Mouse (Mus musculus) kidney, adult 11 months (tissue): ENCODE data around the gene Scmh1.
A peak's percentile ranks its signal among the peaks of the same experiment; 100 is the strongest.

Experiments used
- DNase-seq: peaks from one replicate; pipeline ENCODE4 v3.0.0; 2022

Scmh1 gene

GRCm38 (mm10) chr4:120405806-120406638, 941 bp downstream of the Scmh1 start:
- no peak for DNase-seq

DNA sequence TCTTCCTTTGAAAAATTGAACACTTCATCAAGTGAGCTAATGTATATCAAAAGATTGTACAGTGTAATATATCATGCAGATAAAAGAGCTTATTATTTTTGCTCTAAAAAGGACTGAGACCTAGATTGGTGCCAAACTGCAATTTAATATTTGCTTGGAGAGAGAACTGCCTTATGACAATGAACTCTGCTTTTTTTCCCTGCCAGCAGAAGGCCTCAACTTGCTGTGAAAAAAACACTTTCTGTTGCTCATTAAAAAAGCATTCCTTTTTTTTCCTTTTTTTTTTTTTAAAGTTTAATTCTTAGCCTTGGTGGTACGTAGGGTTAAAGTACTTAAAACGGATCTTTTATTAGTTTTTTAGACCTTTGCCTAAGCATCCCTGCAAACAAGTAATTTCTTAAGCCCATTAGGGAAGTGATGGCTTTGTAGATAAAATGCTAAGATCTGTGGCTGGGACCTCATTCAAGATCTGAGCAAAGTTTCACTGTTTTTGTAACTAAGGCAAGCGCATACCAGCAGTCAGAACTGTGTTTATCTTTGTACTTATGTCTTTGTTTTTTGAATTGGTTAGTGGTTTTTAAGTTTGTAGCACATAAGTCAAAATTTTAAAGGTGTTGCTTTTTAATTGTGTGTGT, 1.7 kb downstream of the Scmh1 start:
- no peak for DNase-seq

- no peak for DNase-seq
These were observed 13.0 kb downstream of the Scmh1 start for GRCm38 (mm10) chr4:120418053-120418452.

DNA sequence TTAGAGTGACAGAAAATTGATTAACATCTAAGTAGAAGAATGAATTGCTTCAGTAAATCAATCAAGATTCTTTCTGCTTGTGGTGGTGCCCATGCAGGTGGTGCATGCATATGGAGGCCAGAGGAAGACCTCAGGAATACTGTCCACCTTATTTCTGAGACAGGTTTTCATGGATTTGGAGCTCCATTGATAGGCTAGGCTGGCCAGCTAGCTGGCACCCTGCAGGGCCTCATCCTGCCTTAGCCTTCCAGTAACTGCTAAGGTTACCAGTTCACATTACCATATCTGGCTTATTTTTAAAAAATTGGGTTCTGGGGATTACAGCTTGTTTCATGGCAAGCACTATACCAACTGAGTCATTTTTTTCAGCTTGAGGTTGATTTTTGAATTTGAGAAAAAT, 15.1 kb downstream of the Scmh1 start:
- DNase-seq: no peak

GRCm38 (mm10) chr4:120420685-120421084, 15.6 kb downstream of the Scmh1 start:
- peak; percentile 53 for DNase-seq

DNA sequence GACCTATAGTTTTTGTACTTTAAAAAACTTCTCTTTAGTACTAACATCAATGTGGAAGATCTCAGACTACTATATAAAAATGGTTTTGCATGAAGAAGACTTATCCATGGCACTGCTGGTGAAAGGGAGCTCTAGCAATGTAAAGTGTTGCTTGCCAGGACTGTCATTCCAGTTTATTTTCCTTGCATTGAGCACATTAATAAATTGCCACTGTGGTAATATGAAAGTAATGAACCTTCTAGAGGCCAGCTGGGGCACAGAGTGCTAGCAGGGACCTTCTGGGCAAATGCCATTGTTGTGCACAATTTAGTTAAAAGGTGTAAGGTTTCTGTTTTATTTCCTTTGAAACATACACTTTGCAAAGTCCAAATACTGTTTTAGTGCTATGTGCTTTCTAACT, 25.5 kb downstream of the Scmh1 start:
- no peak for DNase-seq

DNA sequence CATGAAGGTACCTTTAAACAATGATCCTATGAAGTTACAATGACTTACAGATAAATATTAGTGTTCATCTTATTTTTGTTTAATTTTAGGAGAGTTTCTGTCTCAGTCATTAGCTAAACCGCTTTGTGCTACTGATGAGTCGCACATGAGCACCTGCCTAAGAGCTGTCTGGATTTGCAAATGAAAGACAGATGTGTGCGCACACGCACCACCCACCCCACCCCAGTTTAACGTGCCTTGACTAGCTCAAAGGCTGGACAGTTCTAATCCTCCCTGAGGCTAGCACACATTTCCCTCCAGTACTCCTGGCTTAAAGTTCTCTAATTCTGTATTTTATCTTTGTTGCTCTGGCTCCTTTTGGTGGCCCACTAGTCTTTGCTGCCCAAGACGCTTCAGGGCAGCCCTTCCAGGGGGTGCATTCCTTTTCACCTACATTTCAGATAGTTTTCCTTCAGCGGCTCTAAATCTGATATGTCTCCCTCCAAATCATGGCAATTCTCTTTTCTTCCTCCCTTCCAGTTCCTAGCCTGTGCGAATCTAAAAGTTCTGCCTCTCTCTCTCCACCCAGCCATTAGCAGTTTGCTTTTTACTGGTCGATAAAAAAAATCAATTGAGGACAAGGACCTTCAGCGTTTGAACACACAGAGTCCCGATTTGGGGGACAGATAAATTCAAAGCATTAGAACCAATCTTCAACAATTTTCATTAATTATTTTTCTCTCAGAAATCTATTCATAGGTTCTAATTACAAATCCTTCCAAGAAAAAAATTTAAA, 27.7 kb downstream of the Scmh1 start:
- no peak for DNase-seq

GRCm38 (mm10) chr4:120461741-120462140, 56.7 kb downstream of the Scmh1 start:
- DNase-seq: no peak

DNA sequence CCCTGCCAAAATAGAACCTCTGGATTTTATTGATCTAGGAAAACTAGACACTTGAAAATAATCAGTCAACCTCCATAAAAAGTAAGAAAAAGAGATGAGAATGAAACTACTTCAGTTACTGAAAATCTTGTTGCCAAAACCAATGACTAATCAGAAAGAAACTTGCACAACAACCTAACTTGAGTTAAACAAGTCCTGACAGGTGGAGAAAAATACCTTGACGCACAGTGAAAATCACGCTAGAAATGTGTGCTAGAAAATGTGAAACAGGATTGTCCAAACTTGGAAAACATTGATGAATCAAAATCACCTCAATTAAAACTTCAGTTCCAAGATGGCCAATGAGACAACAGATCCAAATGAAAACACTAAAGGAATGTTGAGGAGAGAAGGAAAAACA, 67.9 kb downstream of the Scmh1 start:
- DNase-seq: no peak

- DNase-seq: no peak
These were observed 82.6 kb downstream of the Scmh1 start for GRCm38 (mm10) chr4:120487707-120488106.

GRCm38 (mm10) chr4:120506955-120507354, 101.9 kb downstream of the Scmh1 start:
- DNase-seq: no peak

DNA sequence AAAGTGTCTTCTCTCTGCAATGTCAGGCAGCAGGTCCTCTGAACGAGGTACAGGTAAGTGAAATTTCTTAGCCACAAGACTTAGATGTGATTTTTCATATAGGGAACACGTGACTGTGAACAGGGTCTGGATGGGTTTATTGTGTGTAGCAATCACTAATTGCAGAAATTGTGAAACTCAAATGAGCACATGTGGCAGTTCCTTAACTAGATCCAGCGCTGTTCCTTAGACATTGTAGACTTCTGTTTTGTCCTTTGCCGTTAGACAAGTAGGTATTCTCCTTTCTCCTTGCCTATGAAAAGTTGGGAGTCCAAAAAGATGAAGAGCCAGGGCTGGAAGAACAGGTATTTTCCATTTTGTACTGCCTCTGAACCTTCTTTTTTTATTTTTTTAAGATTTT, 106.1 kb downstream of the Scmh1 start:
- DNase-seq: no peak

GRCm38 (mm10) chr4:120514366-120514765, 109.3 kb downstream of the Scmh1 start:
- DNase-seq: no peak

DNA sequence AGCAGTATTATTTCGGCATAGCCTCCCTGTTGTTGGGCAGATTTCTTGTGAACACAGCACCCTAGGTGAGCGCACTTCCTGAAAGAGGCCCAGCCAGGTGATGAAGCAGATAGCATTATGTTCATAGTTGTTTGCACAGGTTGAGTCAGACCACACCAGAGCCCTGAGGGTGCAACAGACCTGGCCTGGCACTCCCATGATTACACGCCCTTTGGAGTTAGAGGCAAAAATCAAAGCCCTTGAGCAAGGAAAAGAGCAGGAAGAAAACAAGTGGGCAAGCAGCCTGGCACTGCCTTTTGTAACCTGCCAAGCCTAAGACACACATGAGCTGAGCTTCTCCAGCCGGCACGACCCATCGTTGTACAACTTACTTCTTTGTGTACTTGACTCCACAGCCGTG, 111.4 kb downstream of the Scmh1 start:
- peak; percentile 50 for DNase-seq

GRCm38 (mm10) chr4:120516907-120517306, 111.8 kb downstream of the Scmh1 start:
- no peak for DNase-seq

DNA sequence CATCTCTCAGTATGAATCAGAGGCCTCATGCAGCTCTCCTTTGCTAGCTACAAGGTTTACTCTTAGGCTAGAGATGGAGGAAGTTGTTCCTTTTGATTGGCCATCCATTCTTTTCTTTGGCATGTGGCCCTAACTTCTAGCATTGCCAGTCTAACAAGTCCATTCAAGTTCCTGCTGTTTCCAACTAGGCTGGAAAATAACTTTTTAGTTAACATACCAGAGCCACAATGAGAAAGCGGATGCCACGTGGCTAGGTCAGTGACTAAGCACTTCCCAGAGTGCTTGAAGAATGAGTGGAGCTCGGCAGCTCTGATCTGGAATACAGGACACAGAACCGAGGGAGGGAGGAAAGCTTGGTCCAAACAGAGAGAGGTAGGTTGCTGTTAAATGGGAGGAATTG, 112.3 kb downstream of the Scmh1 start:
- peak; percentile 84 for DNase-seq

DNA sequence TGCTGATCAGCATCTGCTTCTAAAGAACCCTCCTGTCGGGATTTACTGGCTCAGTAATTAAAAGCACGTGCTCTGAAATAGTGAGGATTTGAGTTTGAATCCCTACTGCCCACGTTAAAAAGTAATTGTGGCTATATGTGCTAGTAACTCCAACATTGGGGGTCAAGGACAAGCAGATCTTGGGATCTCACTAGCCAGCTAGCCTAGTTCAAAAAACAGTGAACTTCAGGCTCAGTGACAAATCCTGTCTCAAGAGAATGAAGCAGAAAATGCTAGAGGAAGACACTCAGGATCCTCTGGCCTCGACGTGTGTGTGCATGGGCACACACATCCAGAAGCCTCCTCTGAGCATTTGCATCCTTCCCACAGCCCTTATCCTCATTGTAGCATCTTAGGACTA, 116.7 kb downstream of the Scmh1 start:
- DNase-seq: no peak

GRCm38 (mm10) chr4:120522351-120522750, 117.3 kb downstream of the Scmh1 start:
- DNase-seq: peak; percentile 65

- no peak for DNase-seq
These were observed 118.0 kb downstream of the Scmh1 start for GRCm38 (mm10) chr4:120523092-120523491.

- DNase-seq: no peak
These were observed 123.1 kb downstream of the Scmh1 start for GRCm38 (mm10) chr4:120528171-120528570.

GRCm38 (mm10) chr4:120531986-120532385, 126.9 kb downstream of the Scmh1 start, which contains the start of gene Slfnl1:
TSS of gene Slfnl1 (plus strand) at chr4:120532231.
- DNase-seq: no peak

- DNase-seq: no peak
These were observed 133.6 kb downstream of the Scmh1 start for GRCm38 (mm10) chr4:120538664-120539063.

DNA sequence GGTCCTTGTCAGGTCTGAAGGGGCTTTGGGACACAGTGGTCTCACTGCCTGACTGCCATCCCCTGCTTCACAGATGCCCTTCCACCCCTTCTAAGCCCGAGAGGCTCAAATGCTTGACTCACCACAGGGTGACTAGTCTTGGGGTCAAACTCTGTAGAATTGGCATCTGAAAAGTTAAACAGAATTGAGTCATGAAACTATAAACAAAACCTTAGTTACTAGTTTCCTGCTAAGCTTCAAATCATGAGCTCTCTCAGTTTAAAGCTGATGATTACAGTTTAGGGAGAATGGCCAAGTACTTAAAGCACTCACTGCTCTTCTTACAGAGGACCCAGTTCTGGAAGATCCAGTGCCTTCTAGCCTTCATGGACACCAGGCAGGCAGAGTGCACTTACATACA, 139.8 kb downstream of the Scmh1 start:
- no peak for DNase-seq

DNA sequence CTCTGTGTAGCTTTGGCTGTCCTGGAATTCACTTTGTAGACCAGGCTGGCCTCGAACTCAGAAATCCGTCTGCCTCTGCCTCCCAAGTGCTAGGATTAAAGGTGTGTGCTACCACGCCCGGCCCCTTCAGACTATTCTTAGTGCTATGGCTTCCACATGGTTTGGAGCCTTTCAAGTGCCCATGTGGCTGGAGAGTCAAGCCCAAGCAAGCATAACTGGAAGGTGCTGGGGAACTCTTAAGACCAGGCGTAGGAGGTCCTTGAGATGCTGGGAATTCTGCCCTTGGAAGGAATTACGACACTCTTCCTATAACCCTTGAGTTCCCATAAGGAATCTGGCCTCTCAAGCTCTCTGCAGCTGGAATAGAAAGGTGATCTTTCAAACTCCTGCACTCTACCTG, 151.5 kb downstream of the Scmh1 start:
- no peak for DNase-seq
